Mouse (Mus musculus): Measurements from ENCODE around the gene Fzd1. TPM values are rescaled to one million over a fixed set of nuclear protein-coding genes. Genes with fewer than 3 reads are reported as not detected.

The Fzd1 gene
- 10 to 100 TPM; 17.0 to 26.1 TPM for total RNA-seq (2021)

- intact Hi-C loops (cut with DNase I), result loop anchor here (2.0 to 10.0 kb wide), 3 partner anchors 154 to 495 kb away; no protein-coding TSS in a partner anchor
- peak; percentile 95 to 97 for DNase-seq
Measured at GRCm38 (mm10) chr5:4757902-4758301, at the start of gene Fzd1. Gene Fzd1 (minus strand): TSS chr5:4758035.

DNA sequence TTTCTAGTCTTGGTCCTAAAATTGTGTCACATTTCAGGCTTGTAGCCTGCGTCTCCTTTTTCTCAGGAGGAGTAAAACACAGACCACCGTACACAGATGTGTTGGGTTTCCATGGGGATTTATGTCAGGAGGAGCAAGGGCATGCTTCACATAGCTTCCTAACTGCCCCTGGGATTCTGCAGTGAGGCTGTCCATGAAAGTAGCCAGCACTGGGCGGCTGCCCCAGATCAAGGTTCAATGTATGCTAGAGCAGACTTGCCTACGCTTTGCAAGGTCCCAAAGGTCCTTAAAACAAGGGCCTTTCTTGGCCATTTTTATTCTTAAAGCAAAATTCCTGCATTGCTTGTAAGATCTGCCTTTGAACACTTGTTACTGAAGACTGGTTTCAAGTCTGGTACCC lies 47.4 kb upstream of the Fzd1 start:
- intact Hi-C loops (cut with DNase I), result no loop called here
- no peak for DNase-seq

DNA sequence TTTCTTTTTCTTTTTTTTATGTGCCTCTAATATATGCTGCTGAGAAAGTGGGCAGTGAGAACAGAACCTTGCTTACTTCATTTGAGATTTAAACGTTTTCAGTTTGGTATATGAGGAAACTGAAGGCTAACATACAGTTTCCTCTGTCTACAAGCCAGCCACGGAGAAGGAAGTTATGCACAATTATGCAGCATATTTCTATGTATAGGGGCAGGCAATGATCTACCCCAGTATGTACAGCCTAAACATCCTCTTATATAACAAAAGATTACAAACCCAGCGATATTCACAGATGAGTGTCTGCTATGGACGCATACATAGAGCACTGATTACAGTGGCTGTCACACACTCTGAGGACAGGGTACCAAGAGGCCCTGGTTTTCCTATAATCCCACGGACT lies 45.9 kb upstream of the Fzd1 start:
- no peak for DNase-seq
- intact Hi-C loops (cut with DNase I), result no loop called here

DNA sequence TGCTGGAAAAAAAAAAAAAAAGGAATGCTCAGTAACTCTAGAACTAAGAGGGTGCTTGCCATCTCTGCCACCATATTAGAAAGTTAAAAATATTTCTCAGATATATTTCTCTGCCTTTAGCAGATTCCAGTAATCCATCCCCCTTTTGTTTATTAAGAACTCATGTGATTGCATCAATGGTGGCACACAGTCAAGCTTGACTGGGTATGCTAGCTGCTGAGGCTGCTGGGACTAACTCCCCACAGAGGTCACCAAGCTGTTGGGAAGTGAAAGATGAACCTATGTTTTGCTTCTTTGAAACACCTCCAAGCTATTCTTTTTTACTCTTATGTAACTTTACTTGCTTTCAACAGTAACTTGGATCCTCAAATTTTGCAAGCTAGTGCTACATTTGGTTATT lies 44.1 kb upstream of the Fzd1 start:
- no peak for DNase-seq
- intact Hi-C loops (cut with DNase I), result no loop called here

GRCm38 (mm10) chr5:4801096-4801850 lies 43.4 kb upstream of the Fzd1 start:
- DNase-seq, result no peak
- intact Hi-C loops (cut with DNase I), result no loop called here

DNA sequence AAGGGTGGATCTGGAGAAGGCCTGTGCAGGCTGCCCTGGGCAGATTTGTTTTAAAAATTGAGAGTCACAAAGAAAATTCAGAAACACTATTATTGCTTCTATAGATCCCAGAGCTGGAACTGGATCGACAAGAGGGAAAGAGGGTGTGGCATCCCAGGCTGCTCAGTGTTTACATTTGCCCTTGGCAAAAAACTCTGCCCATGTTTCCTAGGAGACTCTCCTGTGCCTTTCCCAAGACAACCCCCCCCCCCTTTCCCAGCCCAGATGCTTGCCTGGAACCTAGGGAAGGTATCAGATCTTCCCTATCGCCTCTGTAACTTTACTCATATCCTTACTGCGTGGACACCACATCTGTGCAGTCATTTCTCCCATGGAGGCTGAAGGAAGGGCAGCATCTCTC lies 33.4 kb upstream of the Fzd1 start:
- DNase-seq, result no peak
- intact Hi-C loops (cut with DNase I), result no loop called here

DNA sequence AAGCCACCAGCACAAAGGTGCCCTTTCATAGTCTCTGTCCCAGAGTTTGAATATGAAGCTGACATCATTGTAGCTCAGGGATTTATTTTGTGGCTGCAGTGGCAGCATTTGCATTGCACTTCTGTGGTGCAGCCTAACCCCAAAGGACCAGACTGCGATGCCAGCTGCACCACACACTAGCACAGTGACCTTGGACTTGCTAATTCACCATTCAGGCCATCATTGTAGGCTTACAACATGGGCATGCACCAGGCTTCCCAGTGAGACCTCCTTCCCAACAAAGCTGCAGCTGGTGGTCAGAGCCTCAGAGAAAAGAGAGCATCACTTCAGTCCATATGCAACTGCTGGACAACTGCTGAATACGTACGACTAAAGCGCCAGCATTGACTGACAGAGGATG lies 32.4 kb upstream of the Fzd1 start:
- intact Hi-C loops (cut with DNase I), result no loop called here
- DNase-seq, result no peak

GRCm38 (mm10) chr5:4788484-4788883 lies 30.6 kb upstream of the Fzd1 start:
- intact Hi-C loops (cut with DNase I), result no loop called here
- DNase-seq, result no peak

GRCm38 (mm10) chr5:4786816-4787215 lies 29.0 kb upstream of the Fzd1 start:
- no peak for DNase-seq

GRCm38 (mm10) chr5:4778274-4778673 lies 20.4 kb upstream of the Fzd1 start:
- no peak for DNase-seq
- intact Hi-C loops (cut with DNase I), result no loop called here

More at GRCm38 (mm10) chr5:4786816-4787215, 29.0 kb upstream of the Fzd1 start:
- intact Hi-C loops (cut with DNase I), result no loop called here

GRCm38 (mm10) chr5:4776495-4776894 lies 18.7 kb upstream of the Fzd1 start:
- no peak for DNase-seq
- intact Hi-C loops (cut with DNase I), result no loop called here

DNA sequence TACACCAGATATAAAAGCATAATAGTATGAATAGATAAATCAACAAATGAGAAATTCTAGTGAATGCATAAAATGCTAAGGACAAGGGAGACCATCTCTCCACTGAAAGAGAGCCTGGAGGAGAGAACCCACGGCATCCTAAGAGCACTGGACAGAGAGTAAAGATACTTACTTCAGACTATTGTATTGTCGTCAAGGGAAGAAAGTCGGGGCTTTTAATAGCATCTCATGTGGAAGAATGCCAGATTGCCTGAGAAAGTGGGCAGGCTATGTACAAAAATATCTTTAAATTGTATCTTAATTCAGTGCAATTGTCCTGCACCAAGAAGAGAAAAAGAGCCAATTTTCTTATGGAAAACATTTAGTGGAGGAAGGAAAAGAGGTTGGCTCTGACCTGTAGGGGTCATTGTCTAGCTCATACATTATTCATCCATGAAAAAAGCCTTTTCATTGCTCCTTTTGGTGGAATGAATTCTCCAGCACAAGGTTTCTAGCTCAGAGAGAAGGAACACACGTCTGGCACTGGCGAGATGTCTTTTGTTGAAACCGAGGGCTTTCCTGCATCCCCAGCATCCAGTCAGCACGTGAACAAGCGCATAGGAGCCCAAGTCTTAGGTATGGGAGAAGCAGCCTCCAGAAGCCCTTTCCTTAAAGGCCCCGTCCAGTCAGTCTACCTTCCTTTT lies 15.4 kb upstream of the Fzd1 start:
- no peak for DNase-seq
- intact Hi-C loops (cut with DNase I), result no loop called here

DNA sequence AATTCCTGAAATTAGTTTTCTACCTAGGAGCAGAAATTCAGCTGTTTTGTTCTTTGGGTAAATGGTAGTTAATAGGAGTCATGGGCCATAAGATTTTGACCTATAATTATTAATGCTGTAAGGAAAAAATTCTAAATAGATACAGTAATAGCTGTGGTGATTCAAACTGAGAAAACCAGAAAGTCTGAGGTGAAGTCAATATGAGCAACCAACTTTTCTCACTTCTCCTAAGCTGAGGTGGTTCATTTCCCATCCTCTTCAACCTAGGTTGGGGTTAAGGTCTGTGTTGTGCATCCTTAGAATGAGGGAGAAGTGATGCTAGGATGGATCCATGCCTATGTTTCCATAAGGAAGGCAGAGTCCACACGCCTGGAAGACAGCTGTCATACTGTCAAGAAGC lies 12.8 kb upstream of the Fzd1 start:
- DNase-seq, result no peak
- intact Hi-C loops (cut with DNase I), result no loop called here

DNA sequence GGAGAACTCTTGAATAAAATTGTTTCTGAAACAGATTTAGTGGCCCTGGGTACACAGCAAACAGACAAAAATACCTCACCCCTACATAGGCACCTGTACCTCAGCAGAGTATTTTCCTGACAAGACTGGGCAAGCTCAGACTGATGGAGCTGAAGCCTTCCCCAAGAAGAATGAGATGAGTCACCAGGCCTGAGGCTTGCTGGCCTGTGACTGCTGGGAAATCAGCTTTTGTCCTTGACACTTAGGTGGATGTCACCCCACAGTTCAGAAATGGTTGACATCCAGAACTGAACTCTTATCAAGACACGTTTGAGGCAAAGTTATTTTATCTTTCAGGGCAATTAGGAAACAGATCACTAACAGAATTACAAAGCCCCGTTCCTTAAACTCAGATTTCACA lies 10.1 kb upstream of the Fzd1 start:
- intact Hi-C loops (cut with DNase I), result loop anchor here (5.0 kb wide), 1 partner anchor 571 kb away; no protein-coding TSS in a partner anchor
- DNase-seq, result no peak

DNA sequence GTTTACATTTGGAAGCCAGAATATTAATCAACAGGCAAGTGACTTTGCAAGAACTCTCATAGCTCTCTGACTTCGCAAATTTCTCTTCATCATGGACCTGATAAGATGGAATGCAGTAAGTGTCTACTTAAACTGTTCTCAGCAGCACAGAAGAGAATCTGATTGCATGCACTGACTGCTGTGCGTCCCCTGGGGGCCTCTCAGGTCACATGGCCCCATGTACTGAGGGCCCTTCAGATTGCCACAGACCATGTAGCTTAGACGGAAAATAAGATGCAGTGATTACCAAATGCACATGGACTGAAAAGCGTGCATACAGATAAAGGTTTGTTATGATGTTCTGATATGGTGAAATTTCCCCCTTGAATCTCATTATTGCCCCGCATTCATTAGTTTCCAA lies 8.9 kb upstream of the Fzd1 start:
- no peak for DNase-seq
- intact Hi-C loops (cut with DNase I), result loop anchor here (5.0 kb wide), 1 partner anchor 569 kb away; no protein-coding TSS in a partner anchor

GRCm38 (mm10) chr5:4761891-4762290 lies 4.1 kb upstream of the Fzd1 start:
- no peak for DNase-seq
- intact Hi-C loops (cut with DNase I), result no loop called here

DNA sequence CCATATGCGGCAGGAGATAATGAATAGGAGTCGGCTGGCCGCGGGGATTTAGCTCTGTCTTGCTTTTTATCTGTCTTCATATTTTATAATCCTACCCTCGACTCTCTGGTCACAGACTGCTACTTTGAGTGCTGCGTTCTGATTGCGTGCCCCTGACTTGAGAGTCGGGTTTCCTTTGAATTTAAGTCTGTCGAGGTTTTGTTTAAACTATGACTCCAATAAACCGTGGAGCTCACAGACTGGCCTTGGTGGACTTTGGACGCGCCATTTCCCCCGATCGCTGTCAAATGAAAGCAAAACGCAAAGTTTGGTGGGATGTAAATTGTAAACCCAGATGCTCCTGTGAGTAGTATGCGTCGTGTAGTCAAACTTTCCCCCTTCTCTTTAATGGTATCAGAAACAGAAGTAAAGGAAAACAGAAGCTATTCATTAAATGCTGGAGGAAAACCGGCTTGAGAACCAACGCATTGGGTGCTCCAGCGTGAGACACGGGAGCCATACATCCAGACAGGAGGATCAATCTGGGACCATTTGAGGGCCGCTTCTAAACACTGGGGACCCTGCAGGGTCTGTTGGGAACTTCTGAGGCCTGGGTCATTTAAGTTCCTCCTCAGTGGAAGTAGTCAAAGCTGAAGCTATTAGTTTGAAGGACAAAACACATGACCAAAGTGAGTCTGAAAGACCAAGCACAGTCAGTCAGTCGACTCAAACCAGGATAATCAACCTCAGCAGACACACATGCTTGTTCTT lies 671 bp upstream of the Fzd1 start:
- DNase-seq, result no peak
- intact Hi-C loops (cut with DNase I), result loop anchor here (5.0 to 10.0 kb wide), 2 partner anchors 154 to 264 kb away; no protein-coding TSS in a partner anchor

DNA sequence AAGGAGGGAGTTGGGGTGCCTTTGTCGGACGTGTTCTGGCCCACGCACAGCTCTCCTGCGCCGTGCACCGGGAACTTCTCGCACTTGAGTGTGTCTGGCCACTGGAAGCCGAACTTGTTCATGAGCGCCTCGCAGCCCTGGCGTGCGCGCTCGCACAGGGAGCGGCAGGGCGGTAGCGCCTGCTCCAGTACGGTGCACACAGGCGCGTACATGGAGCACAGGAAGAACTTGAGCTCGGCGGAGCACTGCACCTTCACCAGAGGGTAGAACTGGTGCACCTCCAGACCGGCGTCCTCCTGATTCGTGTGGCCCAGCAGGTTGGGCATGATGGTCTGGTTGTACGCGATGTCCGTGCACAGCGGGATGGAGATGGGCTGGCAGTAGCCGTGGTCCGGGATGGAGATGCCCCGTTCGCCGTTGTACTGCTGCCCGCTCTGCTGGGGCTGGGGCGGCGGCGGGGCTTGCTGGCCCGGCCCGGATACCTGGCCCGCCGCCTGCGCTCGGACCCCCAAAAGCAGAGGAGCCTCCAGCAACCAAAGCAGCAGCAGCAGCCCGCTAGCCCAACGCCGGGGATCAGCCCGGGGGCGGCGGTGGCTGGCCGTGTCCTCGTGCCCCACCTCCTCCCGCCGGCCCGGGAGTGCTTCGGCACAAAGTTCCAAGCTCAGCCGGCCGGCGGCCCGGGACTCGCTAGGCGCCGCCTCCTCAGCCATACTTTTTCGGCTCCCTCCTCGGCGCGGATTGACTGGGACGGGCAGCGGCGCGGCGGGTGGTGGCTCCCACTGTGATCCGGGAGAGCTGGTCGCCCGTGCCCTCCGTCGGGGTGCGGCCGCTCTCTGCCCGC lies 744 bp downstream of the Fzd1 start:
- intact Hi-C loops (cut with DNase I), result loop anchor here (2.0 to 10.0 kb wide), 3 partner anchors 155 to 494 kb away; no protein-coding TSS in a partner anchor
- peak; percentile 76 for DNase-seq

DNA sequence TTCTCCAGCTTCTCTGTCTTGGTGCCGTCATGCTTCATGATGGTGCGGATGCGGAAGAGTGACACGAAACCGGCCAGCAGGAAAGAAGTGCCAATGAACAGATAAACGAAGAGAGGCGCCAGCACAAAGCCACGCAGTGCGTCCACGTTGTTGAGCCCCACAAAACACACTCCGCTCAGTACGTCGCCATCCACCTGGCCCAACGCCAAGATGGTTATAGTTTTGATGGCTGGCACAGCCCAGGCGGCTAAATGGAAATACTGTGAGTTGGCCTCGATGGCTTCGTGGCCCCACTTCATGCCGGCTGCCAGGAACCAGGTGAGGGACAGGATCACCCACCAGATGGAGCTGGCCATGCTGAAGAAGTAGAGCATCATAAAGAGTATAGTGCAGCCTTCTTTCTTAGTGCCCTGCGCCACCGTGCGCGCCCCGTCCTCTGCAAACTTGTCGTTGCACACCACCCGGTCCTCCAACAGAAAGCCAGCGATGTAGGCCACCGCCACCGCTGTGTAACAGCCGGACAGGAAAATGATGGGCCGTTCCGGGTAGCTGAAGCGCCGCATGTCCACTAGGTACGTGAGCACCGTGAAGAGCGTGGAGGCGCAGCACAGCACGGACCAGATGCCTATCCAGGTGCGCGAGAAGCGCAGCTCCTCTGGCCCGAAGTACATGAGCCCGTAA lies 1.7 kb downstream of the Fzd1 start:
- intact Hi-C loops (cut with DNase I), result loop anchor here (2.0 to 10.0 kb wide), 3 partner anchors 156 to 493 kb away; no protein-coding TSS in a partner anchor
- DNase-seq, result peak; percentile 40 to 45

- intact Hi-C loops (cut with DNase I), result loop anchor here (5.0 to 10.0 kb wide), 2 partner anchors 157 to 261 kb away; no protein-coding TSS in a partner anchor
- DNase-seq, result no peak
Measured at GRCm38 (mm10) chr5:4755326-4755725, 2.5 kb downstream of the Fzd1 start.

All from heart, postnatal 10 days (tissue).